Mouse (Mus musculus): ENCODE results near the gene Naa16. TPM values are rescaled to one million over a fixed set of nuclear protein-coding genes. Genes with fewer than 3 reads are reported as not detected.

Gene Naa16
- polyA plus RNA-seq, 1 experiment from 2014 or later: 46.8 TPM

DNA sequence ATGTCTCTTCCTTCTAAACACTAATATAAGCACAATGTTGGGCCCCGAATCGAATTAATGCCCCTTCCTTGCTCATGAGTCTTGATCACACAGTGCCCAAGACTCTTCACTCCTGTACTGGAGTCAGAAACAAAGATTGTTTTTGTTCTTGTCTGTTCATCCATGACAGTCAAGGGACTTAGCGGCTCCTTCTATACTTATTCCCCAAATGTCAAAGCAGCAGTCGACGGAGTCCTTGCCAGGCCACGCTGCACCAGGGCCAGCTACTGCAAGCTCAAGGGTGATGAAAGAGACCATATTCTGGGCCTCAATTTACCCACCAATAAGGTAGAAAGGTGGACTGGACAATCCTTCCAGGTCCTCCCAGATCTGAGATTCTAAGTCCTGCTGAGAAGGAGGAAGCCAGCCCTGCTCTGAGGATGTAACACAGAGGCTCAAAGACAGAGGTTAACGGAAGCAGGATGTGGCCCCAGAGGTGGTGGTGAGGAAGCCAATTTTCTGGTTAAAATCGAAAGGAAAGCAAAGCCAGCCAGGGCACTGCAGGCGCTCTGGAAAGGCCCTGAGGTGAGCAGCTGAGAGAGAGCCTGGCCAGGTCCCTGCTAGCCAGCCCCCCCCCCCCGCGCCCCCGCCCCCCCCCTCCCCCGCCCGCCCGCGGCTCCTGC lies 97.3 kb downstream of the Naa16 start:
- H3K36me3 ChIP-seq (replicated peaks): no peaks in the 10 kb centered on the region
- WGBS: 27% methylated on average over 13 of the region's 16 CpGs
- H3K27me3 ChIP-seq (replicated peaks; ENCODE audit: low read depth, poor library complexity, severe bottlenecking): peaks cover 14% of the 10 kb centered on the region; the same call in 1 of the 2 replicates
- peak overlapping the region; percentile 53 for H3K27ac ChIP-seq (replicated peaks)
- H3K9me3 ChIP-seq: no peaks in the 10 kb centered on the region
- peaks cover 76% of the 10 kb centered on the region for H3K4me1 ChIP-seq
- DNase-seq (ENCODE audit: low spot score): peak; percentile 45
- 0 out of 2 replicates have a peak overlapping the region, but pooled peaks have one; percentile 29 for H3K4me3 ChIP-seq

DNA sequence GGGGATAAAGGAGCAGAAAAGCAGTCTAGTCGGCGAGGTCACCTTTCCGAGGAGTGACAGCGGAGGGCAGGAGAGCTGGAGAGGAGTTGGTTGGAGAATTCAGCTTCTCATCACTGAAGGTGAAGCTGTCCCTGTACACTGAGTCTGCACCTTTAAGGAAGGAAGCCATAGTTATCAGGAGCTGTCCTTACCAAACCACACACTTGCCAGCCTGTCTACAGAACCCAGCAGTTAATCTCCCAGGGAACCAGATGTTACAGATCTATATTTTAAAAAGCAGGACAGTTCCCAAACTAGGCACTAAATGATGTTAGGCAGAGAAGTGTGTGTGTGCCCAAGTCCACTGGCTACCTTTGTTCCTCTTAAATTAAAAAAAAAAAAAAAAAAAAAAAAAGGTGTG lies 98.9 kb downstream of the Naa16 start:
- H3K27me3 ChIP-seq (replicated peaks; ENCODE audit: low read depth, poor library complexity, severe bottlenecking): 0 out of 2 replicates have a peak, but pooled peaks cover 7% of the 10 kb centered on the region
- peaks cover 64% of the 10 kb centered on the region for H3K4me1 ChIP-seq
- H3K27ac ChIP-seq (replicated peaks): no peak overlapping the region
- H3K9me3 ChIP-seq: no peaks in the 10 kb centered on the region
- 91% methylated on average over 4 of the region's 4 CpGs for WGBS
- no peaks in the 10 kb centered on the region; the same call in 1 of the 2 replicates for H3K36me3 ChIP-seq (replicated peaks)
- H3K4me3 ChIP-seq: no peak overlapping the region
- no peak for DNase-seq (ENCODE audit: low spot score)

DNA sequence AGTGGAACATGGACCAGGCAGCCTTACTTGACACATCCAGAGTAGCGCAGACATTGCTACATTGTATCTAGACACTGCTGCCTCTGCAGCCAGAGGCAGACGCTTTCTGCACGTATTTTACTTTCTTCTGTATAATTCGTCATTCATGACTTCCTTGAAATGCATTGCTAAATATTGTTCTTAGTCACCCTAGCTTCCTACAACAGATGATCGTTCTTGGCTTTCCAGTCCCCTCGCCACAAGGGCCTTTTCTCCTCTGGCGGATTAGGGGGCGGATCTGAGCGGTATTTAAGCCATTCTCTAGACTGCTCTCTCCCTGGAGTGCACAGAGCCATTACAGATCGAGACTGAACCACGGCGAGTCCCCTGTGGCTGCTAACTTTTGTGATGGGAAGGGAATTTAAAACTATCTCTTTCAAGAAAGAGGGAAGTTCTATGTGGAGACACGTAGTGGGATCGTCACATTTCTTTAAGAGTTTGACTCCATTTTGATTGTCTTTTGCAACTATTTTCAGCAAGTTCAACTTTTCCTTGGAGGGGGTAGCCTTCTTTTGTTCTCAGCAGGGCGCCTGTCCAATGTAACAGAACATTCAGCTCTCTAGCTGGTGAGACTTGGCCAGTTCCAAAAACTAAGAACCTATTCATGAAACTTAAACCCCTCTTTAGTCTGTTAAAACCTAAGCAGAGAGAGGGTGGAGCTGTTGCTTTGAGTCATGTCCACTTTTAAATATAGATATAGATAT lies 99.7 kb downstream of the Naa16 start:
- Histone ChIP-seq H3K9me3 (no peaks in the 10 kb centered on the region), H3K36me3 (replicated peaks) (no peaks in the 10 kb centered on the region; the same call in 1 of the 2 replicates), H3K4me3 (no peak overlapping the region), H3K27me3 (replicated peaks; ENCODE audit: low read depth, poor library complexity, severe bottlenecking) (0 out of 2 replicates have a peak, but pooled peaks cover 7% of the 10 kb centered on the region), H3K4me1 (peaks cover 58% of the 10 kb centered on the region), H3K27ac (replicated peaks) (peak overlapping the region; percentile 49; the same call in 1 of the 2 replicates)
- WGBS: 25% methylated on average over 15 of the region's 15 CpGs
- peak; percentile 36 for DNase-seq (ENCODE audit: low spot score)

DNA sequence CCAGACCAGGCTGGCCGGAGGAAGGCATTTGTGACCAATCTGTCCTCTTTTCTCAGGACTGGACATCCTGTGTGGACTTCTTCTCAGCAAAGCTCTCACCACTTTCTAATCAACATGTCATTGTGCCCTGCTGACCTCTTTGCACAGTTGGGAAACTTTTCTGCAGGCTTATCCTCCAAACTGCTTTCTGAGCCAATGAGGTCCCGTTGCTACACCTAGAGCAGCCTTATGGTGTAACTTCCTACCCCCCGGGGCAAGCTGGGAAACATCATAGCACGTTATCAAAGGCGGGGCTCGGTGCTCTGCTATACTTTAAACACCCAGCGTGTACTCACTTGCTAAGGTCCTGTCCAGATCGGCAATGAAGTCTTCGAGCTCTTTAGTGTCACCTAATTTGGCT lies 100.7 kb downstream of the Naa16 start:
- 33% methylated on average over 9 of the region's 9 CpGs for WGBS
- DNase-seq (ENCODE audit: low spot score): peak; percentile 27
- Histone ChIP-seq H3K36me3 (replicated peaks) (no peaks in the 10 kb centered on the region; the same call in 1 of the 2 replicates), H3K4me3 (no peak overlapping the region), H3K27ac (replicated peaks) (0 out of 2 replicates have a peak overlapping the region, but pooled peaks have one; percentile 49), H3K27me3 (replicated peaks; ENCODE audit: low read depth, poor library complexity, severe bottlenecking) (0 out of 2 replicates have a peak, but pooled peaks cover 7% of the 10 kb centered on the region), H3K9me3 (no peaks in the 10 kb centered on the region), H3K4me1 (peaks cover 51% of the 10 kb centered on the region)

DNA sequence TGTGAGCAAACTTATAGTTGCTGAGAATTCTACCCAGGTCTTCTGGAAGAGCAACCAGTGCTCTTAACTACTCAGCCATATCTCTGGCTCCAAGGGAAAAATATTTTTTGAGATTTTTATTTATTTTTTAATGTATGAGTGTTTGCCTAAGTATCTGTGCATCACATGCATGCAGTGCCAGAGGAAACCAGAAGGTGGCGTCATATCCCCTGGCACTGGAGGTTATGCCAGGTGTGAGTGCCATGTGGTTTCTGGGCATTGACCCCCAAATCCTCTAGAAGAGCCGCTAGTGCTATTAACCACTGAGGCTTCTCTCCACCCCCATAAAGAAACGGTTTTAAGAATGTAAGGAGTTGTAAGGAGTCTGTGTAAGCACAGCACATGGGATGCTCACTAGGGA lies 102.3 kb downstream of the Naa16 start:
- Histone ChIP-seq H3K9me3 (no peaks in the 10 kb centered on the region), H3K36me3 (replicated peaks) (no peaks in the 10 kb centered on the region; the same call in 1 of the 2 replicates), H3K4me1 (peaks cover 41% of the 10 kb centered on the region), H3K4me3 (no peak overlapping the region), H3K27ac (replicated peaks) (no peak overlapping the region), H3K27me3 (replicated peaks; ENCODE audit: low read depth, poor library complexity, severe bottlenecking) (0 out of 2 replicates have a peak, but pooled peaks cover 4% of the 10 kb centered on the region)
- 68% methylated on average over 3 of the region's 3 CpGs for WGBS
- no peak for DNase-seq (ENCODE audit: low spot score)

DNA sequence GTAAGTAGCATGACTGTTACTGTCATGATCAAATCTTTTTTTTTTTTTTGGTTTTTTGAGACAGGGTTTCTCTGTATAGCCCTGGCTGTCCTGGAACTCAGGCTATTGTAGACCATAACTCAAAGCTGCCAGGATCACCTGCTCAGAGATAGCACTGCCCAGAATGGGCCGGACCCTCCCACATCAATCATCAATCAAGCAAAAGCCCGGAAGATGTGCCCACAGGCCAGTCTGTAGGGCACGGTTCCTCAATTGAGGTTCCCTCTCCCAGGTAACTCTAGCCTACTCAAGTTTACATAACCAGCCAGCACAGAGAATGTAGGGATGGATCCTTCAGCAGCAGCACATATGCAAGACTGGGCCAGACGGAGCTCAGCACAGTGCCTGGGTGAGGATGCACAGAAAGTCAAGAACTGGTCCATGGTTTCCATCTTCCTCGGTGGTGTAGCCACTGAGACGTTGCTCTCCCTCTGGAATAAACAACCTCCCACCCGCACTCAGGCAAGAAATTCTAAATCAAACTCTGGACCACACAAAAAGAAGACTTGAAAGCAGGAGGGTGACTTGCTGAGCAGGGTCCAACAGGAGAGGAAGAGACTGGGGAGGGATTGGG lies 103.2 kb downstream of the Naa16 start:
- WGBS: 89% methylated on average over 7 of the region's 7 CpGs
- Histone ChIP-seq H3K4me3 (no peak overlapping the region), H3K9me3 (no peaks in the 10 kb centered on the region), H3K36me3 (replicated peaks) (no peaks in the 10 kb centered on the region; the same call in 1 of the 2 replicates), H3K27me3 (replicated peaks; ENCODE audit: low read depth, poor library complexity, severe bottlenecking) (0 out of 2 replicates have a peak, but pooled peaks cover 4% of the 10 kb centered on the region), H3K27ac (replicated peaks) (no peak overlapping the region), H3K4me1 (peaks cover 32% of the 10 kb centered on the region)
- DNase-seq (ENCODE audit: low spot score): no peak

DNA sequence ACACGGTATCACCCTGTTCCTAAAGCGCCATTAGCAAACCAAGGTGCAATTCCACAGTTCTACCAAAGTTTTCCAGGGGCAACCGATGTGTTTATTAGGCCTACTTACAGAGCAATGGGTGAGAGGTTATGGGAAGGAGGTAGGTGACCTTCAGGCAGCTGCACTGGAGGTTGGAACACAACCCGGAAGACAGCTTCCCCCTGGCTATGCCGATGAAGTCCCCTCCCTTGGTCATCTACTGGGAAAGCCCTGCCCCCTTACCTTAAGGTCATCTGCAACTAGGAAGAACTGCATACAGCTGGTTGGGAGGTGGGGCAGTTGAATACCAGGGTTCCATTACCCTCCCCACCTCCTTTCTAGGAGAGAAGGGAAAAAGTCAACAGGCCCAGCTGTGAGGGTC lies 105.0 kb downstream of the Naa16 start:
- H3K27ac ChIP-seq (replicated peaks): no peak overlapping the region
- DNase-seq (ENCODE audit: low spot score): no peak
- no peaks in the 10 kb centered on the region for H3K9me3 ChIP-seq
- 93% methylated on average over 5 of the region's 5 CpGs for WGBS
- H3K36me3 ChIP-seq (replicated peaks): no peaks in the 10 kb centered on the region; the same call in 1 of the 2 replicates
- peaks cover 18% of the 10 kb centered on the region for H3K4me1 ChIP-seq
- 0 out of 2 replicates have a peak, but pooled peaks cover 4% of the 10 kb centered on the region for H3K27me3 ChIP-seq (replicated peaks; ENCODE audit: low read depth, poor library complexity, severe bottlenecking)
- H3K4me3 ChIP-seq: no peak overlapping the region

DNA sequence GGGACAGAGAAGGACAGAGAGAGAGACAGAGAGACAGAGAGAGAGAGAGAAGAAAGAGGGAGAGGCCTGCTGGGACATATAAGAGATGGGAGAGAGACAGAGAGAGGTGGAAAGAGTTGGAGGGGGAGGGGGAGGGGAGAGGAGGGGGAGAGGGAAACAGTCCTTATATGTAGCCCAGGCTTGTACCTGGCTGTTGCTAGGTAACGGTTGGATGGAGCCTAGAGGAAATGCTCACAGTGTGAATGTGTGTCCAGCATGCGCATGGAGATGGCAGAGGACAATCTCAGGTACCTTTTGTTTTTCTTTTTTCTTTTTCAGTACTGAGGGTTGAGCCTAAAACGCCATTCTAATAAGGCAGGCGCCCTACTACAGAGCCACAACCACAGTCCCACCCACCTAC lies 106.0 kb downstream of the Naa16 start:
- Histone ChIP-seq H3K36me3 (replicated peaks) (no peaks in the 10 kb centered on the region; the same call in 1 of the 2 replicates), H3K4me3 (no peak overlapping the region), H3K27ac (replicated peaks) (no peak overlapping the region), H3K27me3 (replicated peaks; ENCODE audit: low read depth, poor library complexity, severe bottlenecking) (no peaks in the 10 kb centered on the region), H3K4me1 (peaks cover 18% of the 10 kb centered on the region), H3K9me3 (no peaks in the 10 kb centered on the region)
- no peak for DNase-seq (ENCODE audit: low spot score)
- 84% methylated on average over 4 of the region's 4 CpGs for WGBS

DNA sequence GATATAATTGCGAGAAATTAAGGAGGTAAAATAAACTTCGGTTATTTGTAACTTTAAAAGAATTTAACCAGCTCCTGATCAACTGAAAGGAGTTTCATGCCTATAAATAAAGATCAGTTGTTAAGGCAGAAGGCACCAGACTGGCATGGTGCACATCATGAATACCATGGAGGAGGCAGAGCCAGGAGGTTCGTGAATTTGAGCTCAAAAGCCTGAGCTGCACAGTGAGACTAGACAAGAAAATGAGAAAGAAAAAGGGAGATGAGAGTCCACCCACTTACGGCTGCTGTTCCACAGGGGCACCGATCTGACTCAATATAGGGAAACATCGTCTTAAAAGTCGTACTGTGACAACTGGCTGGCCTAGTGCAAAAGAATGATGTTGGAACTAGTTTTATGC lies 106.6 kb downstream of the Naa16 start:
- Histone ChIP-seq H3K9me3 (no peaks in the 10 kb centered on the region), H3K27ac (replicated peaks) (no peak overlapping the region), H3K36me3 (replicated peaks) (no peaks in the 10 kb centered on the region; the same call in 1 of the 2 replicates), H3K27me3 (replicated peaks; ENCODE audit: low read depth, poor library complexity, severe bottlenecking) (no peaks in the 10 kb centered on the region), H3K4me1 (peaks cover 18% of the 10 kb centered on the region), H3K4me3 (no peak overlapping the region)
- no peak for DNase-seq (ENCODE audit: low spot score)
- WGBS: 95% methylated on average over 7 of the region's 7 CpGs

DNA sequence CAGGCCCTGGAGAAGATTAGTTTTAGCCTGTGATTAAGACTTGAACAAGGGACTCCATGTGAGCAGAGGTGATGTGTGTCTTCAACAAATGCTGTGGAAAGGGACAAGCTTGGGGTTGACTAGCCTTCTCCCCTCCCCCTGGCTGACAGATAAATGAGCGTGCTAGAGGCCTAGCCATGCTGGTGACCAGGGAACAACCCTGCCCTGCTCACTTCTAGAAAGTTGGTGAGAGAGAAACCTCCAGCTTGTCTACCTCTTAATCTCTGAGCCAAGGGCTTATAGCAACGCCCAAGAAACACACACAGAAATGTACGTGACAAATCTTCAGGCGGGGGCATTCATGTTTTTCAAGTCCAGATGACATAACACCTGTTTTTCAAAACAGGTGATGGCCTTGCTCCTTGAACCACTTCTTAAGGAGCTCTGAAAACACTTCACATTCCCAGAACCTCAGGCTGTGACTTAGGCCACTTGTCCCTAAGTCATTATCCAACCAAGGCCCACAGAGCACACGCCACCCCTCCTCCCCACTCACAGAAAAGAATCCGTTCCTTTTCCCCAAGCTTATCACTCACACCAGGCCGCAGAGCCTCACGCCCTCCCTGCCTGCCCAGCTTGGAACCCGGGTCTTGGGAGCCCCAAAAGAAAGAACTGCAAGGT lies 108.6 kb downstream of the Naa16 start:
- no peaks in the 10 kb centered on the region for H3K36me3 ChIP-seq (replicated peaks)
- no peak overlapping the region for H3K27ac ChIP-seq (replicated peaks)
- no peak overlapping the region for H3K4me3 ChIP-seq
- WGBS: 88% methylated on average over 9 of the region's 9 CpGs
- no peaks in the 10 kb centered on the region for H3K9me3 ChIP-seq
- no peaks in the 10 kb centered on the region for H3K27me3 ChIP-seq (replicated peaks; ENCODE audit: low read depth, poor library complexity, severe bottlenecking)
- peaks cover 30% of the 10 kb centered on the region for H3K4me1 ChIP-seq
- DNase-seq (ENCODE audit: low spot score): no peak

DNA sequence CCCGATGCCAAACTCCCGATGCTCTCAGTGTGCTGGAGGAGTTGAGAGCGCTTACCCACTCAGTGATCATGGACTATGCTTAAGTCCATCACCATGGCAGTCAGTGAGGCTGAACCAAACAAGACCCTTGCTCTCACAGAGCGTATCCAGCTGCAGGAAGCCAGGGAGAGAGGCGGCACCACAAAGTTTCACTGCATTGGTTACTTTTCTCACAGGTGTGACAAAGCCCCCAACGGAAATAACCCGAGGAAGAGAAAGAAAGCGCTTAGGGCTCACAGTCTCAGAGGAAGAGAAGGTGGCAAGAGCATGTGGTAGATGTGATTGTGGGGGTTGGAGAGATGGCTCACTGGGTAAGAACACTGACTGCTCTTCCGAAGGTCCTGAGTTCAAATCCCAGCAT lies 110.1 kb downstream of the Naa16 start:
- 0 out of 2 replicates have a peak overlapping the region, but pooled peaks have one; percentile 10 for H3K27ac ChIP-seq (replicated peaks)
- no peaks in the 10 kb centered on the region for H3K9me3 ChIP-seq
- H3K4me1 ChIP-seq: peaks cover 42% of the 10 kb centered on the region
- H3K27me3 ChIP-seq (replicated peaks; ENCODE audit: low read depth, poor library complexity, severe bottlenecking): no peaks in the 10 kb centered on the region
- H3K4me3 ChIP-seq: no peak overlapping the region
- H3K36me3 ChIP-seq (replicated peaks): no peaks in the 10 kb centered on the region
- WGBS: 93% methylated on average over 9 of the region's 9 CpGs
- DNase-seq (ENCODE audit: low spot score): no peak

DNA sequence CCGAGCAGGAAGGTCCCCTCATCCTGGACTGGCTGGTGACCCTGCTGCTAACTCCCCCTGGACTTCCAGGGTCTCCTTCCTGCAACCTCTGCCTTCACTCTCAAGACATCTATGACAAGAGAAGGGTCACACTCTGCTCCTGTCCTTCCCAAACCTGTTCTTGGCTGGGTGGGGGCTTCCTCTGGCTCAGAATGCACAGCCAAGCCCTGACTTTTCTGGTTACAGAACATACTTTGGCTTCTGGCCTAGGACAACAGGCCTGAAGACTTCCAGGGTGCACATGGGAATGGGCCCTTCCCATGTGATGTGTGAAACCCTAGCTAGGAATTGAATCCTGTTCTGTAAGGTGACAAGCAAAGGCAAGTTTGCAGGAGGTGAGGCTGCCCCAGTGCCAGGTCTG lies 111.1 kb downstream of the Naa16 start:
- WGBS: 57% methylated on average over 1 of the region's 1 CpGs
- Histone ChIP-seq H3K4me1 (peaks cover 47% of the 10 kb centered on the region), H3K36me3 (replicated peaks) (no peaks in the 10 kb centered on the region), H3K4me3 (no peak overlapping the region), H3K27ac (replicated peaks) (no peak overlapping the region; the same call in 1 of the 2 replicates), H3K9me3 (no peaks in the 10 kb centered on the region), H3K27me3 (replicated peaks; ENCODE audit: low read depth, poor library complexity, severe bottlenecking) (no peaks in the 10 kb centered on the region)
- no peak for DNase-seq (ENCODE audit: low spot score)
